In genomic region chr16:94570361-94571041, GRCm38 (mm10) we compare ENCODE assay signal across 8 mouse cellular contexts. TPM values are rescaled to one million over a fixed set of nuclear protein-coding genes. Genes with fewer than 3 reads are reported as not detected.
DNase-seq lines count a peak whose midpoint lies in the region; ATAC-seq and TF ChIP-seq lines count a peak whose summit lies in the region.

No protein-coding gene starts in this region.

- TF ChIP-seq POLR2A in cortical plate, adult 2 months (IDR thresholded peaks at IDR 0.05; ENCODE audit: extremely low read depth, insufficient read depth, low read length) = 0 out of 2 replicates have a peak, but pooled peaks have one; percentile 22

- H3K4me1 ChIP-seq in cortical plate, adult 2 months (ENCODE audit: control insufficient read depth, insufficient read depth, low read length) = peaks cover 10% of the 10 kb centered on the region

- peak; percentile 62 for DNase-seq in adipocyte (ENCODE audit: low spot score)
- peak; percentile 71 for DNase-seq in gastrocnemius, postnatal 14 days
- peak; percentile 71 for DNase-seq in induced T-regulatory cell, adult 2 months (ENCODE audit: low read depth)
- peak; percentile 34 for DNase-seq in left cerebral cortex, postnatal 4 days
- DNase-seq in right cerebral cortex, postnatal 36 days (ENCODE audit: low spot score in 2 of 2) = peak; percentile 19 to 28
- peak; percentile 52 for DNase-seq in urinary bladder, postnatal 25 days (ENCODE audit: low spot score)

- peak; percentile 24; the same call in 1 of the 2 replicates for ATAC-seq in megakaryocyte-erythroid progenitor cell, adult 5-6 weeks (replicated peaks; ENCODE audit: low FRiP score, low TSS enrichment, poor library complexity, severe bottlenecking)

- H3K27ac ChIP-seq in cortical plate, adult 2 months (ENCODE audit: insufficient read depth, low read length) = peak overlapping the region; percentile 96

- intact Hi-C loops in gastrocnemius, postnatal 14 days (cut with DNase I; ENCODE audit: low total_unique reads) = no loop called here
- intact Hi-C loops in left cerebral cortex, postnatal 4 days (cut with DNase I) = no loop called here

- peak overlapping the region; percentile 58 for H3K4me3 ChIP-seq in cortical plate, adult 2 months (ENCODE audit: insufficient read depth, low read length)

- no peak for TF ChIP-seq CTCF in cortical plate, adult 2 months (IDR thresholded peaks at IDR 0.05; ENCODE audit: extremely low read depth, insufficient read depth, low read length)

RNA-seq across cellular contexts. Expression of gene Dyrk1a, which starts 0.7 kb away (rescaled TPM):
- 41.2 and 41.3 TPM in 2 replicates for polyA plus RNA-seq in cortical plate, adult 2 months (2012; rRNA removed)
- 10 to 100 TPM; 60.6 to 66.2 TPM for total RNA-seq in gastrocnemius, postnatal 14 days (2021)
- 100 to 1,000 TPM; 121 to 124 TPM for total RNA-seq in left cerebral cortex, postnatal 4 days (2021)
- total RNA-seq in megakaryocyte-erythroid progenitor cell, adult 5-6 weeks (2014; fragmentation: Nextera tagmentation) = 39.5 and 43.9 TPM in 2 replicates
- total RNA-seq in megakaryocyte-erythroid progenitor cell, adult 5-6 weeks (2017) = 59.8 and 62.4 TPM in 2 replicates

RNA-seq across cellular contexts. Expression of gene Vps26c, which starts 43.9 kb away (rescaled TPM):
- 44.0 and 46.5 TPM in 2 replicates for polyA plus RNA-seq in cortical plate, adult 2 months (2012; rRNA removed)
- total RNA-seq in gastrocnemius, postnatal 14 days (2021) = 10 to 100 TPM; 11.8 to 14.9 TPM
- 10 to 100 TPM; 43.8 to 50.6 TPM for total RNA-seq in left cerebral cortex, postnatal 4 days (2021)
- total RNA-seq in megakaryocyte-erythroid progenitor cell, adult 5-6 weeks (2014; fragmentation: Nextera tagmentation) = 23.1 and 29.9 TPM in 2 replicates
- 15.1 and 35.5 TPM in 2 replicates for total RNA-seq in megakaryocyte-erythroid progenitor cell, adult 5-6 weeks (2017)

Comparison
In these comparisons a context has a peak if more than half of its experiments do, and no peak if none do; other contexts are left out.
1. Peak in every context shown above with its lines: DNase-seq, ATAC-seq, H3K4me3 ChIP-seq and H3K27ac ChIP-seq.